ENCODE assay signal across 17 mouse cellular contexts in the genomic region with DNA sequence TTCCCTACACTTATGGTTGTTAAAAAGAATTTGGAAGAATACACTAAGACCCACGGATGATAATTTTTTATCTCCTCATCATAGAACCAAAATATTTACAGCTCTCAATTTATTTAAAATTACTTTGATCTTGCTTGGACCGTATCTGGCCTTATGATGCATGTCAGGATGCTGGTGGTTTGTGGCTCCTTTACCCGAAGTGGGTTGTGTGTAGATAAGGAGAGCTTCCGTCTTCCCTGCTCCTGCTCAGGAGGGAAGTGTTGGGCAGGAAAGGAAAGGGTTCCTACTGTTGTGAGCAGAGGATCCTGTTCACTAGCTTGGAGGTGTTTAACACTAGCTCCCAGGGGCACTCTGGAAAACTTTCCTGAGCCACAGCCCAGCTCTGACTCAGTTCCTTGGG.
"Had no signal": no experiment of that assay in that cellular context is flagged by ENCODE, and none has a peak within 500 bp of the region (broad histone marks: within the 10 kb centered on the region; RNA-seq: fewer than 3 reads in every experiment).

No protein-coding gene starts in this region.

- DNase-seq: left cerebral cortex, postnatal 4 days; liver; liver, embryonic 13.5 days; liver, postnatal 0 days; lung, adult 18-20 months; lung, adult 2 months; lung, embryonic 14.5 days; lung, postnatal 10 days; lung, postnatal 14 days; lung, postnatal 36 days; lung, postnatal 4 days; midbrain, embryonic 14.5 days had no signal

- ATAC-seq: liver, embryonic 12.5 days; liver, postnatal 0 days; lung, postnatal 0 days; midbrain, embryonic 13.5 days; midbrain, embryonic 15.5 days; midbrain, embryonic 16.5 days had no signal
